Mouse (Mus musculus): ENCODE data around the gene Cyfip2. TPM values are rescaled to one million over a fixed set of nuclear protein-coding genes. Genes with fewer than 3 reads are reported as not detected.

Gene Cyfip2
- polyA plus RNA-seq, 1 experiment from 2014 or later, result 5.4 TPM

GRCm38 (mm10) chr11:46165866-46166585, 146.6 kb downstream of the Cyfip2 start, which contains the start of gene Nipal4:
TSS of gene Nipal4 (minus strand) at chr11:46166508.
- no peak for ATAC-seq (ENCODE audit: insufficient number of reproducible peaks, low FRiP score, low TSS enrichment, low read depth)
- Histone ChIP-seq H3K4me2 (peak within 1 kb of the TSS; percentile 82), H3K4me1 (peaks cover 8% of the 10 kb centered on the region), H3K9ac (peak within 1 kb of the TSS; percentile 35), H3K27ac (peak within 1 kb of the TSS; percentile 47; the same call in 1 of the 2 replicates), H3K4me3 (peak within 1 kb of the TSS; percentile 46), H3K9me3 (no peaks in the 10 kb centered on the region), H3K27me3 (peaks cover 16% of the 10 kb centered on the region), H3K36me3 (no peaks in the 10 kb centered on the region)
- WGBS, result 2% methylated on average over 40 of the region's 40 CpGs

- Histone ChIP-seq H3K4me2 (no peak overlapping the region), H3K4me1 (no peaks in the 10 kb centered on the region), H3K4me3 (no peak overlapping the region), H3K9ac (no peak overlapping the region), H3K36me3 (no peaks in the 10 kb centered on the region), H3K27ac (no peak overlapping the region), H3K27me3 (no peaks in the 10 kb centered on the region), H3K9me3 (no peaks in the 10 kb centered on the region)
- ATAC-seq (ENCODE audit: insufficient number of reproducible peaks, low FRiP score, low TSS enrichment, low read depth), result no peak
These were observed 155.2 kb downstream of the Cyfip2 start for GRCm38 (mm10) chr11:46157462-46157861.

GRCm38 (mm10) chr11:46156945-46157344, 155.7 kb downstream of the Cyfip2 start:
- Histone ChIP-seq H3K4me3 (no peak overlapping the region), H3K4me1 (no peaks in the 10 kb centered on the region), H3K9me3 (no peaks in the 10 kb centered on the region), H3K4me2 (no peak overlapping the region), H3K27me3 (no peaks in the 10 kb centered on the region), H3K9ac (no peak overlapping the region), H3K36me3 (no peaks in the 10 kb centered on the region), H3K27ac (no peak overlapping the region)
- WGBS, result 83% methylated on average over 8 of the region's 8 CpGs
- no peak for ATAC-seq (ENCODE audit: insufficient number of reproducible peaks, low FRiP score, low TSS enrichment, low read depth)

- Histone ChIP-seq H3K27me3 (no peaks in the 10 kb centered on the region), H3K9ac (no peak overlapping the region)
- 89% methylated on average over 5 of the region's 5 CpGs for WGBS
These were observed 166.0 kb downstream of the Cyfip2 start for GRCm38 (mm10) chr11:46146619-46147018.

GRCm38 (mm10) chr11:46145163-46145875, 167.3 kb downstream of the Cyfip2 start:
- Histone ChIP-seq H3K4me3 (no peak overlapping the region), H3K4me2 (no peak overlapping the region), H3K27me3 (no peaks in the 10 kb centered on the region), H3K9ac (no peak overlapping the region), H3K9me3 (no peaks in the 10 kb centered on the region), H3K27ac (no peak overlapping the region), H3K36me3 (peaks cover 27% of the 10 kb centered on the region), H3K4me1 (no peaks in the 10 kb centered on the region)
- ATAC-seq (ENCODE audit: insufficient number of reproducible peaks, low FRiP score, low TSS enrichment, low read depth), result no peak
- WGBS, result 88% methylated on average over 11 of the region's 11 CpGs

More at GRCm38 (mm10) chr11:46146619-46147018, 166.0 kb downstream of the Cyfip2 start:
- H3K4me3 ChIP-seq, result no peak overlapping the region
- H3K9me3 ChIP-seq, result no peaks in the 10 kb centered on the region
- no peak overlapping the region for H3K4me2 ChIP-seq
- no peaks in the 10 kb centered on the region for H3K4me1 ChIP-seq
- no peak for ATAC-seq (ENCODE audit: insufficient number of reproducible peaks, low FRiP score, low TSS enrichment, low read depth)
- peaks cover 24% of the 10 kb centered on the region for H3K36me3 ChIP-seq
- H3K27ac ChIP-seq, result no peak overlapping the region

Small RNA genes within 50 kb of the gene (microRNA-seq; reads per million reads assigned to microRNA genes)
- gene Mir7239, result not detected

Other genes starting within 250 kb of the Cyfip2 start
- gene Nipal4, start 146.4 kb downstream of the Cyfip2 start, polyA plus RNA-seq (2015; fragmentation: Nextera tagmentation; extraction: Ambion mirVana), result 15.2 and 15.9 TPM in 2 replicates
- 2.3 and 3.4 TPM in 2 replicates for gene Fndc9, start 77.3 kb downstream of the Cyfip2 start, polyA plus RNA-seq (2015; fragmentation: Nextera tagmentation; extraction: Ambion mirVana)
- gene Itk, start 76.7 kb upstream of the Cyfip2 start, polyA plus RNA-seq (2015; fragmentation: Nextera tagmentation; extraction: Ambion mirVana), result 0.38 and 0.42 TPM in 2 replicates
- not detected in 2 replicates for gene Fam71b, start 83.7 kb upstream of the Cyfip2 start, polyA plus RNA-seq (2015; fragmentation: Nextera tagmentation; extraction: Ambion mirVana)
- gene Med7, start 124.1 kb upstream of the Cyfip2 start, polyA plus RNA-seq (2015; fragmentation: Nextera tagmentation; extraction: Ambion mirVana), result 61.9 and 67.6 TPM in 2 replicates
- 0.12 and 0.14 TPM in 2 replicates for gene Havcr2, start 142.1 kb upstream of the Cyfip2 start, polyA plus RNA-seq (2015; fragmentation: Nextera tagmentation; extraction: Ambion mirVana)
- gene Gm12169, start 211.4 kb upstream of the Cyfip2 start, polyA plus RNA-seq (2015; fragmentation: Nextera tagmentation; extraction: Ambion mirVana), result not detected in 2 replicates

All from limb, embryonic 15.5 days (tissue).